Mouse (Mus musculus): ENCODE results near the gene Mael. TPM values are rescaled to one million over a fixed set of nuclear protein-coding genes. Genes with fewer than 3 reads are reported as not detected.

Mael gene
- polyA plus RNA-seq, 1 experiment: not detected

DNA sequence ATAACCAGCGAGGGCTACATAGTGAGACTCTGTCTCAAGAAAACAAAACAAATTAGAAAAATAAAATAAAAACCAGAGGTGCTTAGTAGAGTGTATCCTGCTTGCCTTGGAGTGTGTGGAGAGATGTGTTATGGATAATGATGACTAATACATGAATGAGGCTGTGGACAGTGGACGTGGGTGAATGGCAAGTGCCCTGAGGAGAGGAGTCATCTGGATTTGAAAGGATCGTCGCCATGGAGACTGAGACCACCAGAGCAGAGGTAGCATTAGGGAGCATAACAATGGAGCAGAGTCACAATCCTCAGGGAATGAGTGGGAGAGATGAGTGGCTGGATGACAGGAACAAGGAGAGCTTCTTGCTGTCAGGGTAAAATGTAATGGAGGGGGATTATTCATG lies 48.7 kb downstream of the Mael start:
- Histone ChIP-seq H3K4me3 (replicated peaks; ENCODE audit: control insufficient read depth, low read depth, low read length) (no peak overlapping the region), H3K27ac (ENCODE audit: control insufficient read depth, insufficient read depth, low read depth, low read length, poor library complexity) (no peak overlapping the region), H3K4me1 (ENCODE audit: control insufficient read depth, insufficient read depth, low read length) (no peaks in the 10 kb centered on the region)
- 91% methylated on average over 4 of the region's 4 CpGs for whole genome bisulfite sequencing
- TF ChIP-seq CTCF (IDR thresholded peaks at IDR 0.05; ENCODE audit: control insufficient read depth, insufficient read depth, low read length) (no peak), POLR2A (IDR thresholded peaks at IDR 0.05; ENCODE audit: borderline replicate concordance, control insufficient read depth, low read depth, low read length) (no peak)

DNA sequence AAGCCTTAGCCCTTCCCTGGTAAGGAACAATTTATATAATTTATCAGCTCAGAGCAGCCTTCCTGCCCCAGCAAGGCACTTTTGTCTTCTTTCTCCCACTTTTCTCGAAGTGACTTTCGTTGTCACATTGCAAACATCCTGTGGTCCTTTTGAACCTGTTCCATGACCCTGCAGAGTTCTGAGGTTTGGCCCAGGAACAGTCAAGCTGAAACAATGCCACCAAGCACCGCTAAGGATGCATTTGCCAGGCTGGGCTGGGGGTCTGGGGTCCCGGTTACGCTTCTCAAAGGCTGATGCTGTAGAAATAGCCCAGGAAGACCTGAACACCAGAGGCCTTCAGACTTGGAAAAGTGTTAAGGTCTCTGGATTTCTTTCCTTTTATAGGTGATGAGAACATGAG lies 53.2 kb downstream of the Mael start:
- Histone ChIP-seq H3K27ac (ENCODE audit: control insufficient read depth, insufficient read depth, low read depth, low read length, poor library complexity) (no peak overlapping the region), H3K4me3 (replicated peaks; ENCODE audit: control insufficient read depth, low read depth, low read length) (no peak overlapping the region), H3K4me1 (ENCODE audit: control insufficient read depth, insufficient read depth, low read length) (no peaks in the 10 kb centered on the region)
- TF ChIP-seq CTCF (IDR thresholded peaks at IDR 0.05; ENCODE audit: control insufficient read depth, insufficient read depth, low read length) (no peak), POLR2A (IDR thresholded peaks at IDR 0.05; ENCODE audit: borderline replicate concordance, control insufficient read depth, low read depth, low read length) (no peak)
- 60% methylated on average over 5 of the region's 5 CpGs for WGBS

GRCm38 (mm10) chr1:166184391-166185229 lies 53.9 kb downstream of the Mael start:
- H3K4me1 ChIP-seq (ENCODE audit: control insufficient read depth, insufficient read depth, low read length): no peaks in the 10 kb centered on the region
- no peak overlapping the region; the same call in 1 of the 2 replicates for H3K27ac ChIP-seq (ENCODE audit: control insufficient read depth, insufficient read depth, low read depth, low read length, poor library complexity)
- H3K4me3 ChIP-seq (replicated peaks; ENCODE audit: control insufficient read depth, low read depth, low read length): no peak overlapping the region
- TF ChIP-seq POLR2A (IDR thresholded peaks at IDR 0.05; ENCODE audit: borderline replicate concordance, control insufficient read depth, low read depth, low read length) (no peak), CTCF (IDR thresholded peaks at IDR 0.05; ENCODE audit: control insufficient read depth, insufficient read depth, low read length) (no peak)
- WGBS: 79% methylated on average over 22 of the region's 22 CpGs

DNA sequence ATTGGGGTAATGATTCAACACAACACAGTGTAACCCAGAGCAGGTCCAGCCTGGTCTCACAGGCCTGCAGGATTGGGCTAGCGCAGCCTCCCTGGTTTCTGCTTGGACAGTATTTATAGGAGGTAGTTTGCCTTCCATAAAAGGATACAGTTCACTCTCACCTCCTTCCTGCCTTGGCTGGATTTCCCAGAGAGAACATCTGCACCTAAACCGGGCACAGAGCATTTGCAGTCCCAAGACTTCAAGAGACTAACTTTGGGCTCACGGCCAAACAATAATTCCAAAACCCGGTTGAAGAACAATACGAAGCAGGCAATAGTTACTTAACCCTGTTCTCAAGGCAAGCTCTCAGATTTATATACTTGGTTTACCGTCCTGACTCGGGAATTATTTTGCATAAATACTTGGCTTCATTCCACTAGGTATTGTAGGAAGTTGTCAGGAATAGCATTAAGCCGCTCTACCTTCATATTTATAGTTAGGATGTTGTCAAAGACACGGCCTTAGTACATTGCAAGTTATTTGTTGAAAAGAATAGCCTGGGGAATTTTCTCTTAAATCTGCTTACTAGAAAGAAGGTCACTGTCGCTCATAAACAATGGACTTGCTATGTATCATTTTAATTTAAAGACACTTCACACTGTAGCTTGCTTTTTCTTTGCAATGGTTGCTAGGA lies 55.5 kb downstream of the Mael start:
- WGBS: 78% methylated on average over 10 of the region's 10 CpGs
- no peak overlapping the region for H3K4me3 ChIP-seq (replicated peaks; ENCODE audit: control insufficient read depth, low read depth, low read length)
- TF ChIP-seq POLR2A (IDR thresholded peaks at IDR 0.05; ENCODE audit: borderline replicate concordance, control insufficient read depth, low read depth, low read length): no peak
- no peak for TF ChIP-seq CTCF (IDR thresholded peaks at IDR 0.05; ENCODE audit: control insufficient read depth, insufficient read depth, low read length)
- no peak overlapping the region for H3K27ac ChIP-seq (ENCODE audit: control insufficient read depth, insufficient read depth, low read depth, low read length, poor library complexity)
- H3K4me1 ChIP-seq (ENCODE audit: control insufficient read depth, insufficient read depth, low read length): no peaks in the 10 kb centered on the region

DNA sequence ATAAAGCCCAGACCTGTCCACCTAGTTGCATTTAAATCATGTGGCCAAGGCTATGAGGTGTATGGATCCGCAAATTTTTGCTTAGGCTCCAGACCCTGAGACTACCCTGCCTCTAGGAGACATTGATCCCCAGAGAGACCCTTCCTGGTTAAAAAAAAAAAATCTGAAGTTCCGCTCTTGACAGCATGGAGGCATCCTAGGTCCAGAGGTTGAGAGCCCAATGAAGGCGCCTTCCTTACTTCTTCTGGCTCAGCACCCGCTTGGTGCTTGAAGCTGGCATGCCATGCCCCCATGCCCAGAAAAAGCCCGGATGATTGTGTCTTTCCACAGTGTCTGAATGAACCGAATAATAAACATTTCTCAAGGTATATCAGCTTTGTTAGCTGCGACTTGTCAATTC lies 57.0 kb downstream of the Mael start:
- 78% methylated on average over 7 of the region's 7 CpGs for WGBS
- TF ChIP-seq POLR2A (IDR thresholded peaks at IDR 0.05; ENCODE audit: borderline replicate concordance, control insufficient read depth, low read depth, low read length): no peak
- TF ChIP-seq CTCF (IDR thresholded peaks at IDR 0.05; ENCODE audit: control insufficient read depth, insufficient read depth, low read length): no peak
- H3K4me3 ChIP-seq (replicated peaks; ENCODE audit: control insufficient read depth, low read depth, low read length): no peak overlapping the region

DNA sequence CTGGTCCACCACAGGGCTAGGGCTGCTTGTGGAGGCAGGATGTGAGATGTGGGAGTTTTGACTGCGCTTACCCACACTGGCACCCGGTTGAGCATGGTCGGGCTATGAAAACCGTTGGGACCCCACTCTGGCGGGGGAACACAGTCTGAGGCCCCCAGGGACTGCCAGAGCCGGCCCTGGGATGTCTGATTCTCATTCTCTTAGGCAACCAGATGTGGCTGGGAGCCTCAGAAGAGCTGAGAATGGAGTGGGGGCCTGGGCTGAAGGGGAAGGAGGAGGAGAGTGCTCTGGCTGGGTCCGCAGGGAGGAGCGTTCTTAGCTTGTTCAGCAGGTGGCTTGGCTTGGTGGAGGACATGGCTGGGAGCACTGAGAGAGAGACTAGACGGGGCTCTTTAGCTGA lies 64.9 kb downstream of the Mael start:
- WGBS: 78% methylated on average over 9 of the region's 9 CpGs

More for the DNA sequence above, 57.0 kb downstream of the Mael start:
- no peaks in the 10 kb centered on the region for H3K4me1 ChIP-seq (ENCODE audit: control insufficient read depth, insufficient read depth, low read length)
- no peak overlapping the region for H3K27ac ChIP-seq (ENCODE audit: control insufficient read depth, insufficient read depth, low read depth, low read length, poor library complexity)

DNA sequence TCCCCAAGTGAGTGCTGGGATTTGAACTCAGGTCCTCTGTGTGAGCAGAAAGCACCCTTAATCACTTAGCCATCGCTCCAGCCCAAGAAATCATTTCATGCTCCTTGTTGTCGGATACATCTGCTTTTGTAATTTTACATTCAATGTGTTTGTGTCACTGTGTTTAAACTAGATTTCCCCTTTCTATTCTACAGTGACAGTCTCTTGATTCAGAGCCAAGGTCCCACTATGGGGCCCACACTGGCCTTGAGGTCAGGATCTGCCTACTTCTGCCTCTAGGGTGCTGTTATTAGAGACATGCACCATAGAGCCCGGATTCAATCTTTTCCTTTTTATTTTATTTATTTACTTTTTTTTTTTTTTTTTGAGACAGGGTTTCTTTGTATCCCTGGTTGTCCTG lies 65.6 kb downstream of the Mael start:
- 39% methylated on average over 3 of the region's 3 CpGs for WGBS
- Histone ChIP-seq H3K4me1 (ENCODE audit: control insufficient read depth, insufficient read depth, low read length) (no peaks in the 10 kb centered on the region), H3K4me3 (replicated peaks; ENCODE audit: control insufficient read depth, low read depth, low read length) (no peak overlapping the region), H3K27ac (ENCODE audit: control insufficient read depth, insufficient read depth, low read depth, low read length, poor library complexity) (no peak overlapping the region)
- TF ChIP-seq CTCF (IDR thresholded peaks at IDR 0.05; ENCODE audit: control insufficient read depth, insufficient read depth, low read length): no peak
- TF ChIP-seq POLR2A (IDR thresholded peaks at IDR 0.05; ENCODE audit: borderline replicate concordance, control insufficient read depth, low read depth, low read length): no peak

More for the DNA sequence above, 64.9 kb downstream of the Mael start:
- Histone ChIP-seq H3K4me1 (ENCODE audit: control insufficient read depth, insufficient read depth, low read length) (no peaks in the 10 kb centered on the region), H3K4me3 (replicated peaks; ENCODE audit: control insufficient read depth, low read depth, low read length) (no peak overlapping the region), H3K27ac (ENCODE audit: control insufficient read depth, insufficient read depth, low read depth, low read length, poor library complexity) (no peak overlapping the region)
- TF ChIP-seq CTCF (IDR thresholded peaks at IDR 0.05; ENCODE audit: control insufficient read depth, insufficient read depth, low read length) (no peak), POLR2A (IDR thresholded peaks at IDR 0.05; ENCODE audit: borderline replicate concordance, control insufficient read depth, low read depth, low read length) (no peak)

DNA sequence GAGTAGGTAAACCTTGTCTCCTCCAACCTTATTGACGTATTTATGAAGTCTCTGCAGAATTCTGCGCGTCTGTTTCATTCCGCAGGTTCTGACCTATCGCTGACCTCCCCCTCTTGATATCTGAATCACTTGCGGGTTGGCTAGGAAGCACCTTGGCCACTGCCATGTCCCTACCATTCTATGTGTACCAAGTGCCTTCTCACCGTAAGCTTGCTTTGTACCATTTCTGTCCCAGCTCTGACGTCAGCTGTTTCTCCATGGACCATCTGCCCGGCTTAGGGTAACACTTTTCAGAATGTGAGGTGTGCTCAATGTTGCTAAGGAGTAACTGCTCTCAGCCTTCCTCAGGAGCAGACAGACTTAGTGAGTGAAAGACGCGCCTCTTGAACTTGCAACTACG lies 67.7 kb downstream of the Mael start:
- TF ChIP-seq POLR2A (IDR thresholded peaks at IDR 0.05; ENCODE audit: borderline replicate concordance, control insufficient read depth, low read depth, low read length) (no peak), CTCF (IDR thresholded peaks at IDR 0.05; ENCODE audit: control insufficient read depth, insufficient read depth, low read length) (no peak)
- H3K4me1 ChIP-seq (ENCODE audit: control insufficient read depth, insufficient read depth, low read length): no peaks in the 10 kb centered on the region
- H3K27ac ChIP-seq (ENCODE audit: control insufficient read depth, insufficient read depth, low read depth, low read length, poor library complexity): no peak overlapping the region
- WGBS: 89% methylated on average over 12 of the region's 12 CpGs
- H3K4me3 ChIP-seq (replicated peaks; ENCODE audit: control insufficient read depth, low read depth, low read length): no peak overlapping the region

Data from bone marrow, adult 2 months (tissue).